Mouse (Mus musculus): ENCODE data around the gene Mmp7. TPM values are rescaled to one million over a fixed set of nuclear protein-coding genes. Genes with fewer than 3 reads are reported as not detected.

Gene Mmp7
- polyA plus RNA-seq (2017; shearing (Covaris generic)) = not detected

GRCm38 (mm10) chr9:7691790-7692189, at the start of gene Mmp7:
Gene Mmp7 (plus strand): TSS chr9:7692090.

Other genes with a start within 250 kb of the Mmp7 start
- gene Mmp3, start 246.3 kb upstream of the Mmp7 start, polyA plus RNA-seq (2017; shearing (Covaris generic)) = not detected
- gene Mmp10, start 189.7 kb upstream of the Mmp7 start, polyA plus RNA-seq (2017; shearing (Covaris generic)) = not detected
- gene Mmp8, start 133.6 kb upstream of the Mmp7 start, polyA plus RNA-seq (2017; shearing (Covaris generic)) = 0.14 TPM
- not detected for gene Mmp27, start 120.7 kb upstream of the Mmp7 start, polyA plus RNA-seq (2017; shearing (Covaris generic))
- not detected for gene Mmp20, start 63.9 kb upstream of the Mmp7 start, polyA plus RNA-seq (2017; shearing (Covaris generic))
- 282 TPM for gene Tmem123, start 72.0 kb downstream of the Mmp7 start, polyA plus RNA-seq (2017; shearing (Covaris generic))
- gene Birc2, start 145.0 kb downstream of the Mmp7 start, polyA plus RNA-seq (2017; shearing (Covaris generic)) = 127 TPM
- 198 TPM for gene Birc3, start 181.1 kb downstream of the Mmp7 start, polyA plus RNA-seq (2017; shearing (Covaris generic))